17 mouse cellular contexts compared by ENCODE assay signal in genomic region chr19:58360982-58361381, GRCm38 (mm10).
"Had no signal": no experiment of that assay in that cellular context is flagged by ENCODE, and none has a peak within 500 bp of the region (broad histone marks: within the 10 kb centered on the region; RNA-seq: fewer than 3 reads in every experiment).

No protein-coding gene starts in this region.

- H3K4me2 ChIP-seq: neural tube, embryonic 12.5 days; neural tube, embryonic 13.5 days; neural tube, embryonic 15.5 days; stomach, embryonic 15.5 days had no signal

- H3K36me3 ChIP-seq: neural tube, embryonic 12.5 days; neural tube, embryonic 13.5 days; neural tube, embryonic 15.5 days; stomach, embryonic 15.5 days had no signal

- H3K4me3 ChIP-seq: neural tube, embryonic 12.5 days; neural tube, embryonic 13.5 days; neural tube, embryonic 15.5 days; stomach, embryonic 15.5 days had no signal

- H3K4me1 ChIP-seq: stomach, embryonic 15.5 days had no signal

- H3K9me3 ChIP-seq: neural tube, embryonic 12.5 days; neural tube, embryonic 13.5 days; neural tube, embryonic 15.5 days; stomach, embryonic 15.5 days had no signal

- DNase-seq: retina, postnatal 1 day; right cerebral cortex, adult 18-20 months; right cerebral cortex, postnatal 14 days; right cerebral cortex, postnatal 25 days; right cerebral cortex, postnatal 4 days; spleen, adult 18-20 months; thymus, adult 18-20 months; thymus, adult 2 months; thymus, postnatal 14 days; thymus, postnatal 25 days; thymus, postnatal 36 days; thymus, postnatal 4 days had no signal

- H3K27me3 ChIP-seq: neural tube, embryonic 12.5 days; neural tube, embryonic 13.5 days; neural tube, embryonic 15.5 days; stomach, embryonic 15.5 days had no signal

- H3K9ac ChIP-seq: neural tube, embryonic 12.5 days; neural tube, embryonic 13.5 days; neural tube, embryonic 15.5 days; stomach, embryonic 15.5 days had no signal

- H3K27ac ChIP-seq: neural tube, embryonic 12.5 days; neural tube, embryonic 13.5 days; neural tube, embryonic 15.5 days; stomach, embryonic 15.5 days; stomach, postnatal 0 days had no signal
